Mouse (Mus musculus): ENCODE measurements around the gene Fam214b.

DNA sequence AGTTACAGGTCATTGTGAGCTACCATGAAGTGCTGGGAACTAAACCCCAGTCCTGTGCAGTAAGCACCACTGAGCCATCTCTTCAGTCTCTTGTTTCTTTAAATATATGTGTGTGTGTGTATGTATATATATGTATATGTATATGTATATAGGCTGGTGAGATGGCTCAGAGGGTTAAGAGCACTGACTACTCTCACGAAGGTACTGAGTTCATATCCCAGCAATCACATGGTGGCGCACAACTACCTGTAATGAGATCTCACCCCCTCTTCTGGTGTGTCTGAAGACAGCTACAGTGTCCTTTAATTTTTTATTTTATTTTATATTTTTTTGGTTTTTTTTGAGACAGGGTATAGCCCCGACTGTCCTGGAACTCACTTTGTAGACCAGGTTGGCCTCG, 19.5 kb upstream of the Fam214b start:
- no peak for TF ChIP-seq CTCF (IDR thresholded peaks at IDR 0.05; ENCODE audit: low read depth, low read length)
- no peak for TF ChIP-seq GATA1 (IDR thresholded peaks at IDR 0.05; ENCODE audit: borderline replicate concordance, low read length)
- TF ChIP-seq TAL1 (conservative IDR thresholded peaks at IDR 0.05; ENCODE audit: low read depth, low read length): no peak
- TF ChIP-seq GATA2 (IDR thresholded peaks at IDR 0.05; ENCODE audit: borderline replicate concordance, low read depth, low read length): no peak
- no peak for TF ChIP-seq POLR2AphosphoS5 (IDR thresholded peaks at IDR 0.05; ENCODE audit: insufficient replicate concordance, low read depth, low read length)
